Mouse (Mus musculus) cerebral cortex, adult 2 months (tissue): ENCODE results near the gene Gm21961.

Source experiments
- WGBS: fragments of 180-500 bp; shearing (Covaris S2); methylation state at CpG from one replicate; pipeline ENCODE4 v1.1.7; 2018; 5-methylcytosine and 5-hydroxymethylcytosine counted together

The Gm21961 gene

GRCm38 (mm10) chr15:65014804-65015203 is at the start of gene Gm21961:
Gene Gm21961, minus strand, starts transcription at chr15:65014904.
- 88% methylated on average over 5 of the region's 5 CpGs for WGBS

GRCm38 (mm10) chr15:65041999-65042398 is 27.3 kb upstream of the Gm21961 start:
- WGBS, result 64% methylated on average over 4 of the region's 4 CpGs

GRCm38 (mm10) chr15:65017971-65018370 is 3.3 kb upstream of the Gm21961 start:
- 44% methylated on average over 1 of the region's 1 CpGs for WGBS

GRCm38 (mm10) chr15:64994498-64994897 is 20.2 kb downstream of the Gm21961 start:
- 54% methylated on average over 4 of the region's 4 CpGs for WGBS

DNA sequence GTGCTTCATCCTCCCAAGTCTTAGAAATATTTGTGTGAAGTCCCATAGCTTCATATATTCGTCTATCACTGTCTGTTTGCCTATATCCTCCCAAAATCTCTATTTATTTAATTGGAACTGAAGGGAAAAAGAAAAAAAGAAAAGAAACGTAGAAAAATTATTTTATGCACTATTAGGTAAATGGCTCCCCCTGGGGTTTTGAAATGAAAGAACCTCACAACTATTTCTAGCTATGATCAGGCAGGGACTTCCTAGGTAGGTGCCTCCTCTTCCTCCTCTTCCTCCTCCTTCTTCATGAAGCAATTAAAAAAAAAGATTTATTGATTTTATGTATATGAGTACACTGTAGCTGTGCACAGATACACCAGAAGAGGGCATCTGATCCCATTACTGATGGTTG is 34.7 kb downstream of the Gm21961 start:
- WGBS, result 70% methylated on average over 2 of the region's 2 CpGs

DNA sequence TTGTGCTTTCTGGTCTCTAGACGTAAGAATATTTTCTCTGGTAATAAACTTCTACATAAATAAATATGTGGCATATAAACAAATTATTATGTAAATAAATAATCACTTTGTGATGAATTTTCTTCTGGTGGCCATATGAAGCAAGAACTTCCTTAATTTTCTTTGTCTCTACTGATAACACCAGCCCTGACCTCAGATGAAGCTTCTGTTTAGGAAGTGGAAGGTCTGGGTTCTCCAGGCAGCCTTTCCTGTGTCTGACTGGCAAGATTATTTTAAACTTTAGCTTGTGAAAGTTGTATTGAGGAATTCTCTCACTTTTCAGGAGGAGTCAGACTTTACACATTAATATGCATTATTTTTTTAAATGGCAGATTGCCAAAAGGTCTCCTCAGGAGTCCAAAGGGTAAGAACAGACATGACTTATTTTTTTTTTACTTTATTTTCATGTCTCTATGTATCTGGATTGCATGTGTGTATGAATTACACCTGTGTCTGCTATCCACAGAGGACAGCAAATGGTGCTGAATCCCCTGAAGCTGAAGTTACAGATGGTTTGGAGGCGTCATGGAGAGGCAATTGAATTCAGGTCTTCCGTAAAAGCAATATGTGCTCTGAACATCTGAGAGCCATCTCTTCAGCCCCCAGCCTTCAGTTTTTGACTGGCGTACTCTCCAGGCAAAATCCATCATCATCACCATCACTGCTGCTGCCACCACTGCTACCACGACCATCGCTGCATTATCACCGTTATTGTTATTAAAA is 38.5 kb downstream of the Gm21961 start:
- WGBS, result 81% methylated on average over 7 of the region's 7 CpGs
